Mouse (Mus musculus) kidney, postnatal 25 days (tissue): ENCODE measurements around the gene Cngb1.

Source experiments
- DNase-seq, 2 experiments: peaks; one replicate each; pipeline ENCODE4 v3.0.0; 2021; ENCODE audit warnings: mixed read lengths in 2 of 2

Gene Cngb1

GRCm38 (mm10) chr8:95195728-95196127 is 110.7 kb downstream of the Cngb1 start:
- no peak for DNase-seq

DNA sequence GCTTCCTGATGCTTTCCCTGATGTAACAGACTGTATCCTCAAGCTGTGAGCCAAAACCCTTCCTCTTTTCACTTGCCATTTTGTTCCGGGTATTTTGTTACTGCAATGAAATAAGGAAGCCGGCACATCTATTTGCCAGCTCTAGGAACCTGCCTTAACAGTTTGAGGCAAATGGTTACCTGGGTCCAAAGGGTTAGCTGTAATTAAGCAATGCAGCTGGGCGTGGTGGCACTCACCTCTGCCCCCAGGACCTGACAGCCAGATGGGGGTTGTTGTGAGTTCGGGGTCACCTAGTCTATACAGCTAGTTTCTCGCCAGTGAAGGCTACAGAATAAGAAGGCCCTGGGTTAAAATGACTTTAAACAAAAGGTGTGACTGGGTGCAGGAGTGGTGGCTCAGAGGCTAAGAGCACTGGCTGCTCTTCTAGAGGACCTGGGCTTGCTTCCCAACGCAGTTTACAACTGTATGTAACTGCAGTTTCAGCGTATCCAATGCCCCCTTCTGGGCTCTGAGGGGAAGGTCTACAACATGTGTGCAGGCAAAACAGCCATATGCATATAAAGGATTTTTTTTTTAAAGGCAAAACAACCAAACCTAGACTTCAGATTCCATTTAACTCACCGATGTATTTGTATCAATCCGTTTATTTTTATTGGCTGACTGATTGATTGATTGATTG is 114.7 kb downstream of the Cngb1 start:
- DNase-seq: no peak
